8 mouse cellular contexts compared by ENCODE assay signal in genomic region chr7:132714236-132714923, GRCm38 (mm10).
A peak's percentile ranks its signal among the peaks of the same experiment; 100 is the strongest.
DNase-seq lines count a peak whose midpoint lies in the region; ATAC-seq and TF ChIP-seq lines count a peak whose summit lies in the region.

No protein-coding gene starts in this region.

- peak; percentile 66 for DNase-seq in gastrocnemius, adult 2 months
- no peak for DNase-seq in gastrocnemius, adult 8-10 months (ENCODE audit: low spot score in 2 of 2)
- DNase-seq in cerebellum, postnatal 25 days = peak; percentile 69 to 70
- DNase-seq in kidney, postnatal 14 days = peak; percentile 76
- peak; percentile 51 to 62 for DNase-seq in lung, adult 18-20 months
- peak; percentile 74 for DNase-seq in skeletal muscle tissue, adult 2 months (ENCODE audit: low read depth, low spot score)
- DNase-seq in frontal cortex, postnatal 10 days (ENCODE audit: low spot score in 2 of 2) = no peak

- peak overlapping the region; percentile 39; the same call in 1 of the 2 replicates for H3K9ac ChIP-seq in heart, embryonic 11.5 days (ENCODE audit: low read depth, low read length)

- ATAC-seq in heart, embryonic 11.5 days (replicated peaks; ENCODE audit: insufficient number of reproducible peaks, low FRiP score, low TSS enrichment) = peak; percentile 55

- peak overlapping the region; percentile 91 for H3K27ac ChIP-seq in gastrocnemius, adult 2 months
- peak overlapping the region; percentile 97 for H3K27ac ChIP-seq in heart, embryonic 11.5 days (ENCODE audit: low read depth, low read length)

- H3K4me1 ChIP-seq in heart, embryonic 11.5 days (ENCODE audit: control insufficient read depth, insufficient read depth, low read length) = peaks cover 42% of the 10 kb centered on the region

- 0 out of 2 replicates have a peak overlapping the region, but pooled peaks have one; percentile 1 for H3K4me2 ChIP-seq in heart, embryonic 11.5 days

- H3K27me3 ChIP-seq in heart, embryonic 11.5 days (ENCODE audit: control insufficient read depth, insufficient read depth, low read length) = no peaks in the 10 kb centered on the region

- peak overlapping the region; percentile 34 for H3K4me3 ChIP-seq in gastrocnemius, adult 2 months
- no peak overlapping the region for H3K4me3 ChIP-seq in heart, embryonic 11.5 days (ENCODE audit: low read depth, low read length)

- no peaks in the 10 kb centered on the region for H3K9me3 ChIP-seq in heart, embryonic 11.5 days (replicated peaks; ENCODE audit: control insufficient read depth, low read length)

- intact Hi-C loops in gastrocnemius, adult 2 months (cut with DNase I) = no loop called here

- 19% methylated on average over 6 of the region's 6 CpGs for WGBS in heart, embryonic 11.5 days (ENCODE audit: insufficient replicate concordance)

- no peaks in the 10 kb centered on the region; the same call in 1 of the 2 replicates for H3K36me3 ChIP-seq in heart, embryonic 11.5 days (ENCODE audit: control insufficient read depth, insufficient read depth, low read length)

- TF ChIP-seq CTCF in gastrocnemius, adult 2 months (IDR thresholded peaks at IDR 0.05) = no peak

Comparison
In these comparisons a context has a peak if more than half of its experiments do, and no peak if none do; other contexts are left out.
1. DNase-seq: peak in gastrocnemius, adult 2 months (single experiment), cerebellum, postnatal 25 days (2 of 2), kidney, postnatal 14 days (single experiment), lung, adult 18-20 months (2 of 2) and skeletal muscle tissue, adult 2 months (single experiment); none in gastrocnemius, adult 8-10 months (0 of 2) and frontal cortex, postnatal 10 days (0 of 2).